Mouse (Mus musculus) megakaryocyte, embryonic 14.5 days (primary cell): ENCODE data around the gene Mettl21a. TPM values are rescaled to one million over a fixed set of nuclear protein-coding genes. Genes with fewer than 3 reads are reported as not detected.
"Not testable (repeated sequence)": the region's sequence is repeated elsewhere in the genome, so short reads cannot be mapped to it uniquely, and the experiment has no call there.

Source experiments
- H3K27me3 ChIP-seq: replicated peaks from 2 replicates; pipeline ENCODE3; 2012; ENCODE audit warnings: inconsistent platforms
- H3K36me3 ChIP-seq: replicated peaks from 2 replicates; pipeline ENCODE3; 2012; ENCODE audit warnings: low read length, inconsistent platforms, mixed read lengths
- H3K4me1 ChIP-seq: 2 replicates; pipeline ENCODE4 v1.6.1; 2012; ENCODE audit warnings: inconsistent platforms
- H3K4me3 ChIP-seq: replicated peaks from 2 replicates; pipeline ENCODE3; 2012; ENCODE audit warnings: moderate library complexity, mild to moderate bottlenecking, inconsistent platforms
- H3K9me3 ChIP-seq: 2 replicates; pipeline ENCODE4 v1.6.1; 2012; ENCODE audit warnings: inconsistent platforms
- FLI1 ChIP-seq: IDR thresholded peaks from 2 replicates; pipeline ENCODE4 v1.6.1; 2012; ENCODE audit warnings: low read length, inconsistent platforms, mixed read lengths
- GATA1 ChIP-seq: IDR thresholded peaks from 3 replicates; pipeline ENCODE4 v1.6.1; 2012; ENCODE audit warnings: mixed read lengths, low read length, inconsistent platforms, borderline replicate concordance
- polyA plus RNA-seq: library from polyadenylated mRNA; stranded (reverse); fragments of >175 nt; gene quantifications from 2 replicates; pipeline ENCODE4 v1.2.3, GENCODE M21; 2012; ENCODE audit warnings: low replicate concordance; ENCODE audit not compliant: insufficient read depth

The Mettl21a gene
- 2.6 and 9.7 TPM in 2 replicates for polyA plus RNA-seq

DNA sequence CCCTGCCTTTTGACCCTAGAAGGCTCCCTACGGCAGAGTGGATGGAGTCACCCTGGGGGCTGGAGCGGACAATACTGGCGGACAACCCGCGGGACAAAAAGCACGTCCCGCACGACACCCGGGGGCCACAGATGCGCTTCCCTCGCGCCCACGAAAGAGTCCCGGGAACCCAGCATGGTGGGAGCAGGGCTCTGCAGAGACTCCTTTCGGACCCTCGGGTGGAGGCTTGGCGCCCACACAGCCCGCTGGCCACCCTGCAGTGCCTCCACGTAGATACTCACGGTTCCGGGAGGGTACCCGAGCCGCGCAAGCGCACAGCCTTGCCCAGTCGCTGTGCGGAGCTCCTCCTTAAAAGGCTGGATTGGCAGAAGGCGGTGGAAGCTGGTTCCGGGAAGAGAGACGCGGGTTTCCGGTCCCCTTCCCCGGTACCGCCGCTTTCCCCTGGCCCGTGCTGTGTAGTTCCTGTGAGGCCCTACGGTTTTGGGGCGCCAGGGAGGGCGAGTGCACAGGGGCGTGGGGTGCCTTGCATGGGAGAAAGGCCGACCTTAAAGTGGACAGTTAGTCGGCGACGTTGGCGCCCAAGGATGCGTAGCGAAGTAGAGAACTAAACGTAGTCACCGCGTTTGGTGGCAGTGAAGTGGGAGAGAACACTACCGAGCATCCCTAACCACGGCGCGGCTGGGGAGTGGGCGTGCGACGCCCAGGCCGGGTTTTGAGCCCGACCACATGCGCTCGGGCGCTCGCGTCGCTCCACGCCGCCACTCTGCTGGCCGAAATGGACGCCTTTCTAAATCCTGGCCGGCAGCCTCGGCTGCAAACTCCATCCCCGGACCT, at the start of gene Mettl21a:
Gene Mettl21a (minus strand): TSS at position 362 of the 834 bp plus-strand sequence.
- H3K4me3 ChIP-seq, result peak within 1 kb of the TSS; percentile 91
- peaks cover 36% of the 10 kb centered on the region for H3K4me1 ChIP-seq
- H3K27me3 ChIP-seq, result no peaks in the 10 kb centered on the region
- TF ChIP-seq GATA1 (no peak), FLI1 (no peak)
- H3K9me3 ChIP-seq, result no peaks in the 10 kb centered on the region
- H3K36me3 ChIP-seq, result peaks cover 34% of the 10 kb centered on the region

DNA sequence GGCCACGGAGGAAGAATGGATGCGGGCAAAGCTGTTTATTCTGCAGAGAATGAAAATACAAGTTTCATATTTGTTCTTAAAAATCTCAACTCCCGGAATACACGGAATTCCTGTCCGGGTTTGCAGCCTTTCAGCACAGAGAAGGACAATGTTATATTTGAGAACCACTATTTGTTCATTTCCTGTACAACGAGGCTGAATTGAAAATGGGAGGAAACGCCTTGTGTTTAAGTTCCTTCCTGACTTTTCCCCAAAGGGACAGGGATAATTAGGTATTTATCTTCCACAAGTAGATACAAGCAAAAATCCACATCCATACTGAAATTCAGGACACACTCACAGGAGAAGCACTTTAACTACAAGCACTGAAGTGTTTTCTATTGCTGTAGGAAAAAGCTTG, 41.8 kb upstream of the Mettl21a start:
- Histone ChIP-seq H3K36me3 (no peaks in the 10 kb centered on the region), H3K9me3 (no peaks in the 10 kb centered on the region), H3K27me3 (peaks cover 2% of the 10 kb centered on the region), H3K4me1 (peaks cover 22% of the 10 kb centered on the region; the same call in 1 of the 2 replicates), H3K4me3 (no peak overlapping the region)
- TF ChIP-seq GATA1 (no peak), FLI1 (no peak)

DNA sequence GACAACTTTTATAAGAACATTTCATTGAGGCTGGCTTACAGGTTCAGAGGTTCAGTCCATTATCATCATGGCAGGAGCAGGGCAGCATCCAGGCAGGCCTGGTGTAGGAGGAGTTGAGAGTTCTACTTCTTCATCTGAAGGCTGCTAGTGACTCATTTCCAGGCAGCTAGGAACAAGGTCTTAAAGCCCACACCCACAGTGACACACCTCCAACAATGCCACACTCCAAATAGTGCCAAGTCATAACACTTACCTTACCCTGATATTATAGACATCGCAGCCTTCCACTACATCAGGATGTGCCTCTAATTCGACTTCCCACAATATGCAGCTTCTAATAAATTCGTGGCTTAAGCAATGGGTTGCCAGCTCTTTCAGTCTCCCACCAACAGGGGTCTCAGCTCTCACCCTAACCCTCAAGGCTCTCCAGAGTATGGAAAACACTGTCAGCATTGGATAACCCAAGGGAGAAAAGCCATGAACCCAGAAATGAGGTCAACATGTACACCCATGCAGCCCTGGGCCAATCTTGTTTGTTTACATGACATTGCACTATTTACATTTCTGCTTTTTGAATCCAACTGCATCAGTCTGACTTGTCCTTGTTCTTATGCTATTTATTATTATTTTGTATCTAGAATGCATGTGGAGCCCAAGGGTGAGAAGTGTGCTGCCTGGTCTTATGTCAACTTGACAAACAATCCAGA, 39.5 kb upstream of the Mettl21a start:
- TF ChIP-seq GATA1 (no peak), FLI1 (no peak)
- Histone ChIP-seq H3K9me3 (no peaks in the 10 kb centered on the region), H3K4me3 (no peak overlapping the region), H3K27me3 (peaks cover 2% of the 10 kb centered on the region), H3K36me3 (no peaks in the 10 kb centered on the region), H3K4me1 (peaks cover 22% of the 10 kb centered on the region; the same call in 1 of the 2 replicates)

DNA sequence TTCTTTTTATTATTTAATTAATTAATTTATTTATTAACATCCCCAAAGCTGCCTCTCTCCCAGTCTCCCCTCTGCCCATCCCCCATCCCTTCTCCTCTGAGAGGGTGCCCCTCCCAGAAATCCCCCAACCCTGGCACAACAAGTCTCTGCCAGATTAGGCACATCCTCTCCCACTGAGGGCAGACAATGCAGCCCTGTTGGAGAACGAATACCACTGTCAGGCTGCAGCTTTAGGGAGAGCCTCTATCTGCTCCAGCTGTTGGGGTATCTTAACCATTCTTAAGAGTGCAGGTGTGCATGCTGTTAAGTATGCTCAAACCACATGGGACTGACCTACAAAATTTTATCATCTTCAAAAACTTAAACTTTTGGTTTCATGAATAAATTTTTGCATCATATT, 38.4 kb upstream of the Mettl21a start:
- H3K36me3 ChIP-seq, result no peaks in the 10 kb centered on the region
- peaks cover 19% of the 10 kb centered on the region; the same call in 1 of the 2 replicates for H3K4me1 ChIP-seq
- no peak overlapping the region for H3K4me3 ChIP-seq
- 0 out of 2 replicates have a peak, but pooled peaks cover 2% of the 10 kb centered on the region for H3K9me3 ChIP-seq
- TF ChIP-seq FLI1, result no peak
- no peak for TF ChIP-seq GATA1
- peaks cover 4% of the 10 kb centered on the region for H3K27me3 ChIP-seq

DNA sequence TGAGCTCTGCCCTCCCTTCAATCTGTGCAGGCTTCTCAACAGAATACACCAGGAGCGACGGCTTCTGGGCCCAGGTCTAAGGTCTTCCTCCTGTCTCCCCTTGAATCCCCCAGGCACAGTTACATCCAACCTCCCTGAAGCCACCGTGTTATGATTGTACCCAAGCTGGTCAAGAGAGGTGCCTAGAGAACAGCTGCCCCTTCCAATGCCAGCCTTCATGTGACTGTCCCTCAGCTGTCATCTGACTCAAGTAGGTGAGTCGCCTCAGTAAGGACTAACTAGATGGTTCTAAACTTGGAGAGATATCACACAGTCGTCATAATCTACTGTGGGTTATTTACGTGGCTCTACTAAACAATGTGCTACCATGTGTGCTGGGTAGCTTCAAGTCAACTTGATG, 36.7 kb upstream of the Mettl21a start:
- Histone ChIP-seq H3K27me3 (peaks cover 8% of the 10 kb centered on the region), H3K36me3 (no peaks in the 10 kb centered on the region), H3K4me1 (peaks cover 15% of the 10 kb centered on the region), H3K4me3 (no peak overlapping the region), H3K9me3 (0 out of 2 replicates have a peak, but pooled peaks cover 2% of the 10 kb centered on the region)
- TF ChIP-seq GATA1, result no peak
- no peak for TF ChIP-seq FLI1

DNA sequence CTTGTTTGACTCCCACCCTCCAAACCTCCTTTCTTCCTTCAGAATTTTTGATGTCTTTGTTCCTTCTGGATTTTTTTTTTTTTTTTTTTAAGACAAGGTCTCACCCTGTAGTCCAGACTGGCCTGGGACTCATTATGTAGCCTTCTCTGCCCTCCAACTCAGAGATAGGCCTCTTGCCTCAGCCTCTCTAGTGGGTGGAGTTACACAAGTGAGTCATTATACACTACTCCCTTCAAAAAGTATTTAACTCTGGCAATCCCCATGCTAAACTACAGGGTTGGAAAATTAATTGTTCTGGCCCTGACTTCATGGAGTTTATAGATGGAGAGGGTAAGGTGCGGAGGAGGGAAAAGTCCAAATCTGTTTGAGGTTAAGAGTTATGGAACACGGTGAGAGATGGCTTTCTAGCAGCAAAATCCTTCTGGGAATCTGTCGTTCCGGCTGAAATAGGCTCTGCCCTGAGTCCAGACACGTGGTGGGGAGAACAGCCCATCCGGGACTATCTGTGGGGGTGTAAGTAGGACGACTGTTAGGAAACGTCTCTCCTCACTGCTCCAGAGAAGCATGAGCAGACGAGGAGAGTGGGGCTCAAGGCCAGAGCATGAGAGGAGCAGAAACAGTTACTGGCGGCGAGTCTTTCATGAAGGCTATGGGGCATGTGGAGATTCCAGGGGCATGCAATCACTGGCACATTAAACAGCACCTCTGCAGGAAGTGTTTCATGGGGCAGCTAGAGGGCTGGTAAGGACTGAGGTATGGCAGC, 32.5 kb upstream of the Mettl21a start:
- TF ChIP-seq FLI1 (no peak), GATA1 (no peak)
- Histone ChIP-seq H3K4me1 (peaks cover 10% of the 10 kb centered on the region), H3K36me3 (no peaks in the 10 kb centered on the region), H3K27me3 (peaks cover 10% of the 10 kb centered on the region), H3K9me3 (0 out of 2 replicates have a peak, but pooled peaks cover 6% of the 10 kb centered on the region), H3K4me3 (no peak overlapping the region)

DNA sequence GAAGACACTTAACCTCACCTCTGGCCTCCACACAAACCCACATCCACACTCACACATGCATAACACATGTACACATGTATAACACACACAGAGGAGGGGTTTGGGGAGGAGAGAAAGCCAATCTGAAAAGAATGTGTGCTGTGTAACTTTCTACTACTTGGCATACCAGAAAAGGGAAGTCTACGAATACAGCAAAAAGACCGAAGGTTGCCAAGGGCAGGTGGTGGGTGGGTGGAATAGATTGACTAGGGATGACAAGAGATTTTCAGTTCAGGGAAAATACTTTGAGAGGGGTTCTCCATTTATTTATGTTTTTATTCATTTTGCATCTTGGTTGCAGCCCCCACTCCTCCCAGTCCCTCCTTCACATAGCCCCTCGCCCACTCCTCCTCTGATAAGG, 27.5 kb upstream of the Mettl21a start:
- H3K4me1 ChIP-seq, result peaks cover 7% of the 10 kb centered on the region; the same call in 1 of the 2 replicates
- H3K27me3 ChIP-seq, result peaks cover 3% of the 10 kb centered on the region
- TF ChIP-seq FLI1, result no peak
- no peak for TF ChIP-seq GATA1
- 0 out of 2 replicates have a peak, but pooled peaks cover 4% of the 10 kb centered on the region for H3K9me3 ChIP-seq
- H3K36me3 ChIP-seq, result no peaks in the 10 kb centered on the region
- H3K4me3 ChIP-seq, result no peak overlapping the region

DNA sequence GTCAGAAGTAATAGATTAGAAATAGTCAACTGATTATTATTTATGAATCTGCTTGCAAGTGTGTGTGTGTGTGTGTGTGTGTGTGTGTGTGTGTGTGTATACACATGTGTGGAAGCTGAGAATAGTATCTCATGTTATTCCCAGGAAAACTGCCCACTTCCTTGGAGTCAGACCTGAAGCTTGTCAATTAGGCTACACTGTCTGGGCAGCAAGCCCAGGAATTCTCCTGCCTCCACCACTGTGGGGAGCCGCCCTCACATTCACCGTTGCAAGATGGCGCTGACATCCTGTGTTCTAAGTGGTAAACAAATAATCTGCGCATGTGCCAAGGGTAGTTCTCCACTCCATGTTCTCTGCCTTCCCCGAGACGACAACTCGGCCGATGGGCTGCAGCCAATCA, 25.5 kb upstream of the Mettl21a start:
- not testable (repeated sequence) for H3K4me3 ChIP-seq, H3K36me3 ChIP-seq, H3K4me1 ChIP-seq, H3K9me3 ChIP-seq, H3K27me3 ChIP-seq

DNA sequence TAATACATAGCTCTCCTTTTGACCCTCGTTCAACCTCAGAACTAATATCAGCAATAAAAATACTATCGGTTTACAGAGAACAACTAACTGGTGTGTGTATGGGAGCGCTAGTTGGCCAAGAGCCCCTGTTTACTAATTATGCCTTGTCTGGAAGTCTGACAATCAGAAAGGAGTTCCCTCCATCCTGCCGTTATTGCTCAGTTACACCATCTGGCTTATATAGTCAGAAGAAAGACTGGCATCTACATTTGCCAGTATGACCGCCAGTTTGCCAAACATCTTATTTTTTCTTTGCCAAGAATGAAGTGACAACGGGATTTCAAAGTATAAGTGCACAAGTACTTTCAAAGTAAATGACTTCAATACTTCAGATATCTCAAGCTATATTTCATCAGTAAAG, 24.0 kb upstream of the Mettl21a start:
- Histone ChIP-seq H3K4me1 (peaks cover 3% of the 10 kb centered on the region), H3K4me3 (no peak overlapping the region), H3K36me3 (no peaks in the 10 kb centered on the region), H3K9me3 (0 out of 2 replicates have a peak, but pooled peaks cover under 1% of the 10 kb centered on the region), H3K27me3 (no peaks in the 10 kb centered on the region)
- TF ChIP-seq FLI1, result no peak
- no peak for TF ChIP-seq GATA1

DNA sequence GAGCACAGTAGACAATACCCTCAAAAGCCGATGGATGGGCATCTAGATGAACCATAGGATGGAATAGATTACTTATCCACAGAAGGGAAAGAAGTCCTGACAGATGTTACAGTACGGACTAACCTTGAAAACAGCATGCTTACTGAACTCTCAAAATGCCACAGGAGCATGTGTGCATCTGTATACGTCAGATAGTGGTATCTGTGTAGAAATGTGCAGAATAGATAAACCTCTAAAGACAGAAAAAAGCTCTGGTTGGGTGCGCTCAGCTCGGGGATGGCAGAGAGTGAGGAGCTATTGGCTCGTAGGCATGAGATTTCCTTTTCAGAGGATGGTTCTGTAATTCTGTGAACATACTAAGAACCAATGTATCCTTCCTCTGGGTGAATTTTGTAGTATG, 22.2 kb upstream of the Mettl21a start:
- Histone ChIP-seq H3K4me1 (peaks cover 19% of the 10 kb centered on the region), H3K27me3 (no peaks in the 10 kb centered on the region), H3K36me3 (no peaks in the 10 kb centered on the region), H3K9me3 (no peaks in the 10 kb centered on the region), H3K4me3 (no peak overlapping the region)
- no peak for TF ChIP-seq GATA1
- TF ChIP-seq FLI1, result no peak
